Mouse (Mus musculus): ENCODE data around the gene Zfp595.
"Not testable (repeated sequence)": the region's sequence is repeated elsewhere in the genome, so short reads cannot be mapped to it uniquely, and the experiment has no call there.

Zfp595 gene

GRCm38 (mm10) chr13:67332019-67332724 lies at the start of gene Zfp595:
Zfp595 (minus strand) TSS chr13:67332570.
- in situ Hi-C loops (cut with MboI, MseI) = no loop called here

- in situ Hi-C loops (cut with MboI, MseI) = not testable (repeated sequence)
Observed at GRCm38 (mm10) chr13:67376255-67376654, 43.9 kb upstream of the Zfp595 start.

- in situ Hi-C loops (cut with MboI, MseI) = not testable (repeated sequence)
Observed at GRCm38 (mm10) chr13:67375050-67375911, 42.9 kb upstream of the Zfp595 start, which contains the start of the genes Gm28041 and Zfp456. Gm28041 (minus strand) TSS chr13:67375733. Zfp456 (minus strand) TSS chr13:67375810.

- in situ Hi-C loops (cut with MboI, MseI) = loop anchor here (10.0 kb wide), 1 partner anchor 165 kb away; the partner anchor contains the start of genes Gm26965 and Zfp87
Observed at GRCm38 (mm10) chr13:67360131-67360744, 27.9 kb upstream of the Zfp595 start, which contains the start of the genes Gm28044 and Zfp953. Gm28044 (minus strand) TSS chr13:67360536. Zfp953 (minus strand) TSS chr13:67360605.

GRCm38 (mm10) chr13:67351854-67352253 lies 19.5 kb upstream of the Zfp595 start:
- in situ Hi-C loops (cut with MboI, MseI) = no loop called here

- in situ Hi-C loops (cut with MboI, MseI) = no loop called here
Observed at GRCm38 (mm10) chr13:67343422-67343821, 11.1 kb upstream of the Zfp595 start.

GRCm38 (mm10) chr13:67332877-67333276 lies 507 bp upstream of the Zfp595 start:
- in situ Hi-C loops (cut with MboI, MseI) = no loop called here

GRCm38 (mm10) chr13:67306718-67307117 lies 25.7 kb downstream of the Zfp595 start:
- in situ Hi-C loops (cut with MboI, MseI) = no loop called here

- in situ Hi-C loops (cut with MboI, MseI) = no loop called here
Observed at GRCm38 (mm10) chr13:67305822-67306672, 26.3 kb downstream of the Zfp595 start, which contains the start of gene Zfp457. Zfp457 (minus strand) TSS chr13:67306485.

- in situ Hi-C loops (cut with MboI, MseI) = no loop called here
Observed at GRCm38 (mm10) chr13:67278314-67278713, 54.1 kb downstream of the Zfp595 start, which contains the start of gene Zfp458. Zfp458 (minus strand) TSS chr13:67278466.

- in situ Hi-C loops (cut with MboI, MseI) = loop anchor here (5.0 kb wide), 1 partner anchor 92 kb away; no protein-coding TSS in a partner anchor
Observed at GRCm38 (mm10) chr13:67269383-67270065, 62.8 kb downstream of the Zfp595 start.

- in situ Hi-C loops (cut with MboI, MseI) = loop anchor here (5.0 kb wide), 1 partner anchor 91 kb away; no protein-coding TSS in a partner anchor
Observed at GRCm38 (mm10) chr13:67268568-67269369, 63.6 kb downstream of the Zfp595 start.
